Mouse (Mus musculus): ENCODE results near the gene Hist1h2ad.

DNA sequence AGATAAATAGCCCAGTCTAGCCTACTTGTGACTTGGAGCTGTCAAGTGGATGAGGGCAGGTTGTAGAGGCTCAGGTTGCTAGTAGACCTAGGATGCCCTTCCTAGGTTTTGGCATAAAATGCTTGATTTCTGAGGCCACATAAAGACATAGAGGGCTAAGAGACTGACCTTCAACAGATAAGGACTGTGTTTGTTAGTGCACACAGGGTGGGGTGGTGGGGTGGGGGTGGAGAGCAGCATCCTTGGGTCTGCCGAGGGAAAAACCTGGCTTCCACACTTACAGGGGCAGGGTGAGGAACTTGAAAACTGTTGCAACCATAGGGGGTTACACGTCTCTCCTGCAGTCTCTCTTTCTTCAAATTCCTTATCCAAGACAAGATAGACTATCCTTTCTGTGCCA lies 21.0 kb downstream of the Hist1h2ad start:
- no peak for TF ChIP-seq POLR2A (IDR thresholded peaks at IDR 0.05; ENCODE audit: control insufficient read depth, extremely low read depth, insufficient read depth, low read length, poor library complexity)
- no peak for TF ChIP-seq CTCF (IDR thresholded peaks at IDR 0.05; ENCODE audit: borderline replicate concordance, control insufficient read depth, extremely low read depth, insufficient read depth, low read length, poor library complexity)
